Mouse (Mus musculus): ENCODE measurements around the gene Gm6176. TPM values are rescaled to one million over a fixed set of nuclear protein-coding genes. Genes with fewer than 3 reads are reported as not detected.
"Not testable (repeated sequence)": the region's sequence is repeated elsewhere in the genome, so short reads cannot be mapped to it uniquely, and the experiment has no call there.

Gm6176 gene
- not detected in 2 replicates for polyA plus RNA-seq (2012; ENCODE audit: insufficient read depth, insufficient read length, low replicate concordance, missing spikeins)

DNA sequence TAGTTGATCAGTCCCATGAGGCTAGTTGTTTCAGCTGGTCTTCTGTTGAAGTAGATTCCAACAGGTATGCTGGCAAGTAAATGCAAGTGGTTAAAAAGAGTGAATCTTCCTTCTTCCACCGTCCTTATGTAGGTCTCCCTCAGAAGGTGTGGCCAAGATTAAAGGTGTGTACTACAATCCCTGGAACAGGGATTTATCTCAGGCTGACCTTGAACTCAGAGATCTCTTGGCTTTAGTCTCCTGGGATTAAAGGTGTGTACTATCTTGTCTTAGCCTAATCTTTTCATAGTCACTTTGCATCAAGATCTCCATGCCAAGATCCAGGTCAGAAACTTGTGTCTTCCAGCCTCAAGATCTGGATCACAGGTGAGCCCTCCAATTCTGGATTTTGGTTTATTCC, at the start of gene Gm6176:
TSS of gene Gm6176 (minus strand) at position 101 of the 400 bp plus-strand sequence.
- not testable (repeated sequence) for H3K4me3 ChIP-seq (ENCODE audit: insufficient read depth, low read depth, low read length); H3K27ac ChIP-seq (ENCODE audit: insufficient read depth, low read depth, low read length); H3K4me1 ChIP-seq (ENCODE audit: control insufficient read depth, insufficient read depth, low read length)
- WGBS = no CpG with 5 or more reads among the region's 1 CpGs

DNA sequence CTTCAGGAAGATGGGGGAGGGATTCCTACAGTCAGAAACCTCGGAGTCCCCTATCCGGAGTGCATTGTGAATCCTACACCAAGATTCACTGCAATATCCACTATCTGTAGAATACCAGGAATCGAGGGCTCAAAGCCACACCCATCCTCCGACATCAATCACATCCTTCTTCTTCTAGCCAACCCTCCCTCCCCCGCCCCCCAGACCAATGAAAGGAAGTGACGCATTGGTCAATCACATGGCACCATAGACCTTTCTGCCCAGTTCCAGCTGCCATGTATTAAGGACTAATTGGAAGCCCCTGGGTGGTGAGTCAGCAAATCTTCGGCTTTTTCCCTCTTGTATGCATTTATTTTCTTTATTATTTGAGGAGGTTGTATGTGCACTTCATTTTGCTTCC, 12.7 kb upstream of the Gm6176 start, which contains the start of gene Vmn1r139:
TSS of gene Vmn1r139 (plus strand) at position 301 of the 400 bp plus-strand sequence.
- not testable (repeated sequence) for H3K27ac ChIP-seq (ENCODE audit: insufficient read depth, low read depth, low read length); H3K4me3 ChIP-seq (ENCODE audit: insufficient read depth, low read depth, low read length); H3K4me1 ChIP-seq (ENCODE audit: control insufficient read depth, insufficient read depth, low read length)
- WGBS = no CpG with 5 or more reads among the region's 7 CpGs

DNA sequence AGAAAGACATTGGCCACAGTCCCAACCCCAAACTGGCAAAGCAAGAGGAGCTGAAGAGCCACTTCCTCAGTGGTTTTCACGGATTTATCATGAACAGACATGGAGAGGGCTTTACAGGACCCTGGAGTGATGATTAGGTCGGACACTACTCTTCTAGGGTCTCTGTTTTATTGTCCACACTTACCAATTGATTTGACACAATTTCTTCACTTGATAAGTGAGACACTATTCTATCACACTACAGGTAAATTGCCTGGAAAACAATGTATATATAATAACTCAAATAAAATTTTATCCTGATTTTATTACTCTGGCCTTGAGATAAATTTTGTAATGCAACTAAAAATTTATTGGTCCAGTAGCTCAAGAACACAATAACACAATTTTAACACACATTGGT, 27.3 kb downstream of the Gm6176 start, which contains the start of gene Vmn1r138:
TSS of gene Vmn1r138 (minus strand) at position 101 of the 400 bp plus-strand sequence.
- not testable (repeated sequence) for H3K4me3 ChIP-seq (ENCODE audit: insufficient read depth, low read depth, low read length); H3K4me1 ChIP-seq (ENCODE audit: control insufficient read depth, insufficient read depth, low read length); H3K27ac ChIP-seq (ENCODE audit: insufficient read depth, low read depth, low read length)
- no CpG with 5 or more reads among the region's 2 CpGs for WGBS

Other genes starting within 250 kb of the Gm6176 start
- not detected in 2 replicates for gene Vmn1r135, start 224.0 kb downstream of the Gm6176 start, polyA plus RNA-seq (2012; ENCODE audit: insufficient read depth, insufficient read length, low replicate concordance, missing spikeins)
- gene Gm5725, start 212.0 kb downstream of the Gm6176 start, polyA plus RNA-seq (2012; ENCODE audit: insufficient read depth, insufficient read length, low replicate concordance, missing spikeins) = not detected in 2 replicates
- not detected in 2 replicates for gene Gm5891, start 135.0 kb downstream of the Gm6176 start, polyA plus RNA-seq (2012; ENCODE audit: insufficient read depth, insufficient read length, low replicate concordance, missing spikeins)
- gene Vmn1r137, start 61.7 kb downstream of the Gm6176 start, polyA plus RNA-seq (2012; ENCODE audit: insufficient read depth, insufficient read length, low replicate concordance, missing spikeins) = not detected in 2 replicates
- not detected in 2 replicates for gene Vmn1r138, start 27.4 kb downstream of the Gm6176 start, polyA plus RNA-seq (2012; ENCODE audit: insufficient read depth, insufficient read length, low replicate concordance, missing spikeins)
- gene Vmn1r139, start 12.8 kb upstream of the Gm6176 start, polyA plus RNA-seq (2012; ENCODE audit: insufficient read depth, insufficient read length, low replicate concordance, missing spikeins) = not detected in 2 replicates
- gene Gm16451, start 61.9 kb upstream of the Gm6176 start, polyA plus RNA-seq (2012; ENCODE audit: insufficient read depth, insufficient read length, low replicate concordance, missing spikeins) = not detected in 2 replicates
- gene Gm10666, start 78.4 kb upstream of the Gm6176 start, polyA plus RNA-seq (2012; ENCODE audit: insufficient read depth, insufficient read length, low replicate concordance, missing spikeins) = not detected in 2 replicates
- gene Vmn1r142, start 107.7 kb upstream of the Gm6176 start, polyA plus RNA-seq (2012; ENCODE audit: insufficient read depth, insufficient read length, low replicate concordance, missing spikeins) = not detected in 2 replicates
- gene Vmn1r143, start 133.1 kb upstream of the Gm6176 start, polyA plus RNA-seq (2012; ENCODE audit: insufficient read depth, insufficient read length, low replicate concordance, missing spikeins) = not detected in 2 replicates
- gene Gm8653, start 145.0 kb upstream of the Gm6176 start, polyA plus RNA-seq (2012; ENCODE audit: insufficient read depth, insufficient read length, low replicate concordance, missing spikeins) = not detected in 2 replicates
- gene Gm8453, start 173.2 kb upstream of the Gm6176 start, polyA plus RNA-seq (2012; ENCODE audit: insufficient read depth, insufficient read length, low replicate concordance, missing spikeins) = not detected in 2 replicates

Measured in olfactory bulb, adult 2 months (tissue).